Mouse (Mus musculus) spleen, postnatal 4 days (tissue): ENCODE measurements around the gene Phldb1.

Experiments
- DNase-seq, 2 experiments: peaks; one replicate each; pipeline ENCODE4 v3.0.0; 2022; ENCODE audit warnings: low spot score in 2 of 2

Gene Phldb1

DNA sequence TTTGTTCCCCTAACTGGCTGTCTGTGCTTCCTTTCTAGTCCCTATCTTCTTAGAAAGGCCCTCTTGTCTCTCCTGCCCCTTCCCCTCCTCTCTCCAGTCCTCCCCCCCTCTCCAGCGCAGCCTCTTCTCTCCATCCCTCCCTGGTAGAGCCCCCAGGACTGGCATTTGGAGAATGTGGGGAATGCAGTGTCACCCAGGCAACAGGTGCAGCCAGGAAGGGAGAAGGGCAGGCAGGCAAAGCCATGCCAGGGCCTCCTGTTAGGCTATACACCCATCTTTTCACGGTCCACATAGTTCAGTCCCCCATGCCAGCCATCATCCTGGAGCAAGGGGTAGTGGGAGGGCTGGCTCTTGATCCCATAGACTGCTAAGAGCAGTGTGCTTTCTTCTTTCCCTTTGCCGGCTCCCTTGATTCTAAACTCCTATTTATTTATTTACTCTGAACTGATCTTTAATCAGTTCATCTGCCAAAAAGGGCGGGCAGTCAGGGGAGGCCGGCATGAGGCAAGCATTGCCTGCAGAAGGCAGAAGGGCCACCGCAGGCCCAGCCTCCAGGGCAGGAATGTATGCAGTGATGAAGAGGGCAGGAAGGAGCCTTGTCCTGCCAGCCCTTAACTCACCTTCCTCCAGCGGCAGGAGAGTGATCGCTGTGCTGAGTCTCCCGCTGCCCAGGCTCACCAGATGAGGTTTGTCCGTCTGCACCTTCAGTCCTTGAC lies 8.4 kb downstream of the Phldb1 start:
- DNase-seq: no peak

DNA sequence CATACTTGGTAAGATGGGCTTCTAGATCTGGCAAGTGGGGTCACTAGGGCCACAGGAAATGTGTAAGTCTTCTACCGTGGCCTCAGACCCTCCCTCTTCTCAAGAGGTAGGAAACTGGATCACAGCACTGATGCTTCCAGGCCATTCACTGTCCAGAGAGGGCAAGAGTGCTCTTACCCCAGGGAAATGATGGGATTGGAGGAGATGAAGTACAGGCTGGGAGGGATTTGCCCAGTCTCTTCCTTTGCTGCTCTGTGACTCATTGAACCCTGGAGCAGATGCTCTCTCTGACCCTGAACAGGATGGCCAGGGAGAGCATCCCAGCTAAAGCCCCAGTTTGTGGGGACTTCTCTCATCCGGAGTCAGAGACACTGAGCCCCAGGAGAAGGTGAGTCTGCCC lies 10.3 kb downstream of the Phldb1 start:
- no peak for DNase-seq

DNA sequence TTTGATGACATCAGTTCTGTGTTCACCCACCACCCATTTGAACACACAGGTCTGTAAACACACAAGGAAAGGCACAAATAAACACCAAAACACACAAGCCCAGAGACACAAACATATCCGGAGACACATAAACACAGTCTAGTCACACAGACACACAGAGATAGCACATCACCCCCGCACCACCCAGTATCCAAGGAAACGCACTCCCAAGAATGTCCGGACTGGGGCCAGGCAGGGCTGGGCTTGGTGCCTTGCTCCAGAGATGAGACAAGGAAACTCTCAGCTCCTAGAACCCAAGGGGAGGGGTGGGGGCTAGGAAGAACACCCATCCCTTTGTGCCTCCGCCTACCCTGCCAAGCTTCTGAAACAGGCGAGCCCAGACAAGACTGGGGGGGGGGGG lies 10.8 kb downstream of the Phldb1 start:
- no peak for DNase-seq

DNA sequence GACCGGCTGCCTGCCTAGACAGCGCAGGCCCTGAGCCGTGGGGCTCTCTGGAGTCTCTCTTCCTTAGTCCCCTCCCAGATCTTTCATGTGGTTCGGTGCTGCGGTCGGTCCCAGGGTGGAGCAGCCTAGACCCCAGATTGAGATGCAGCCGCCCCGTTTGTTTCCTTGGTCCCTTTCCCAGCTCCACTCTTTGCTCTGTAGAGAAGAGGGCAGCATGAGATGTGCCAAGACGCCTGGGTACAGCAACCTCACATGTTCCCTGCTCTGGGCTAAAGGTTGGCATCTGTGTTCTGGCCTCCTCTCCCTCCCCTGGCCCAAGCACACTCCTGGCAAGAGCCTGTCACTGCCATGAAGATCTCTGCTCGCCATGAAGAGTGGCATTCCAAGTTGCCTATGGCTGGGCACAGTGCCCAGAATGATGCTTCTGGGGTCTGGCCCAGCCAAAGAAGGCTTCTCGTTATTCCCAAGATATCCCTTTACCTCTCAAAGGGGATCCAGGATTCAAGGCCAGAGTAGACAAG lies 11.4 kb downstream of the Phldb1 start:
- no peak for DNase-seq

DNA sequence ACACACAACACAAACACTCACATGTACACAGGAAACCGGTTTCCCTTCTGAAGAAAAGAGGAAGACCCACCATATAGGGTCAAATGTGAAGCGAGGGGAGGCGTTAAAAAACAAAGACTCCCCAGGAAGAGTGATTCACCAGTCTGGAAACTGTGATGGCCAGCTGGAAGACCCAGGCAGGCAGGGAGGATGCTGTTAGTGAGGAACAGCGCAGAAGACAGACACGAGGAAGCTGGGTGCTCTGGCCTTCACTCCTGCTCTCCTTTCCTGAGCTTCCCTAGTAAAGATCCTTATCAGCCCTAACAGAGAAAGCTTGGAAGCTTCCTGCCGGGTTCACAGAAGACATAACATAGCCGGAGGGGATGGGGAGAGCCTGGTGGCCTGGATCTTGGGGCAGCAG lies 12.0 kb downstream of the Phldb1 start:
- DNase-seq: no peak

DNA sequence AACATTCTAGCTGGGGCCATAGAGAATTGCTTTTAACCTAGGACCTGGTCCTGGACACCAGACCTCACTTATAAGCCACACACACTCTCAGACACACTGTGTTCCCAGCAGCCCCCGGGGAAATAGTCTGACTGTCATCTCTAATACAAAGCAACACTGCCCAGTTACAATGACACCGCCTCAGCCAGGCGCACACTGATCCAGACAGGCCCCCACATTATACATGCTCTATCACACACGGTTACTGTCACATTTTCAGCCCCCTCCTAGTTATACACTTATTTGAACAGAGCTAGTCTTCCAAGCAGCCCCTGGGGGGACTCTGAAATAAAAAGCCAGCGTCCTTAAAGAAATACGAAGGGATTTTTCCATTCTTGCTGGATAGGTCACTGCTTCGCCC lies 12.4 kb downstream of the Phldb1 start:
- DNase-seq: no peak

DNA sequence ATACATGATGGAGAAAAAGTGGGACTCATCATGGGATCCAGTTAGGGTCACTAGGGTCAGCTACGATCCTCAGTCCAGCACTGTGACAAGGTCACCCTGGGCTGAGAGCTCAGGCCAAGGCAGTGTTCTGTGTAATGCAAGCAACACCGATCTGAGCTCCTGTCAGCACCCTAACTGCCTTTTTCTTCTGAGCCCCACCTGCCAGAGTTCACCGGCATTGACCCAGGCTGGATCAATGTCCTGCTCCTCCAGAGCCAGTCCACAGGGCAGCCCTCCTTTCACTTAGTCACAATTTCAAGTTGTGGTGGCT lies 13.2 kb downstream of the Phldb1 start:
- no peak for DNase-seq

DNA sequence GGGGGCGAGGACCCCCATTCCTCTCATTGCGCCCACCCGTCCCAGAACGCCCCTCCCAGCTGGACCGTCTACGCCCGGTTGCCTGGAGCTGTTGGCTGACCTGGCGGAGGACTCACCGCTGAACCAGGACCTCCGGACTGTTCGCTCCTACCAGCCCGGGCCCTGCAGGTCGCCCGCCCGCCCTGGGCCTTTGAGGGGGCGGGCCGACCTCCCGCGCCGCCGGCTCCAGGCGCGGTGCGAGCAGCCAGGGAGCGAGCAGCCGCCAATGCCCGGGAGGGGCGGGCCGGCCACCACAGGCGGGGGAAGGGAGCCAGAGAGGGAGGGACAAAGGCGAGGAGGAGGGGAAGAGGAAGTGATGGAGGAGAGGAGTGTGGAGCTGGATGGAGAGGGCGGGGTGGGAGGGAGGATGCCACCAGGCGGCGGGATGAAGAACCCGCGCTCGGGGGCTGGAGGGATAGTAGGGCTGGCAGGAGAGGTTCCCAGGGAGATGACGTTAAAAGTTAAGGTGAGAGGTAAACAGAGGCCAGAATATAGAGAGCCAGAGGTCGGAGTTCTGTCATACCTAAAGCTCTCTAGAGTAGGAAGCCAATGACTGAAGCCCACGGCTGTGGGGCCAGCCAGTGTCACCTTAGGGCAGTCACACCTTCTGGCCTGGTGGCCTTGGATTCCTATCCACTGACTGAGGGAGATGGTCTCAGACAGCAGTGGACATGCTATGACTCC lies 13.7 kb downstream of the Phldb1 start:
- peak in 1 of 2 experiments; percentile 42 for DNase-seq

DNA sequence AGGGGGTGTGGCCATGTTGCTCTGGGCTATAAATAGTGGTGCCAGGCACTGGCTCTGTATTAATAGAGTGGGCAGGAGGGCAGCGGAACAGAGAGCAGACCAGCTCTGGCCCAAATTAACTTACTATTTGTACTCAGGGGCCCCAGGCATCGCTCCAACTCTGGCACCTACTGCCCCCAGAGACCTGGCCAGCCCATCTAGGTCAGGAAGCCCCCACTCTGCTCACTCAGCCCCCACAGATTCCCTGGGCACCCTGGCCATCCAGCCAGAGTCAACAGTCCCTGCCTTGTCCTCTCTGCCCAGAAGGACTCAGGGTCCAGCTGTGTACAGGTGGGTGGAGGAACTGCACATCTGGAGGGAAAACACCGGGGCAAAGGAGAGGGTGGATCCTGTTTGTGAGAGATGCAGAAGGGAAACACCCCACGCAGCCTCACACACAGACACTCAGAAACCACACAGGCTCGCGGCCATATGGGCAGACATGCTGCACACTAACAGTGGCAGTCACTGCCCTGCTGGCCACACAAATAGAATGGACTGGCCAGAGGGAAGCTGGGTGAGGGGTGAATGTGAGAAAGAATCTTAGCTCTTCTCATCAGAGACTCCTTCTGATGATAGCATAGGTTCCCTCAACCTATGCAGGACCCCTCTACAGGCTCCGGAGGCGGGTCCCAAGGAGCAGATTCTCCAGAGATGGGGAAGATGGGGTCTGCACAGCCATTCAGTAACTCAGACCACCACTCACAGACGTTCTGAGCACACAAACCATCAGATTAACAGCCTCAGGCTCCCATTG lies 14.4 kb downstream of the Phldb1 start:
- no peak for DNase-seq

DNA sequence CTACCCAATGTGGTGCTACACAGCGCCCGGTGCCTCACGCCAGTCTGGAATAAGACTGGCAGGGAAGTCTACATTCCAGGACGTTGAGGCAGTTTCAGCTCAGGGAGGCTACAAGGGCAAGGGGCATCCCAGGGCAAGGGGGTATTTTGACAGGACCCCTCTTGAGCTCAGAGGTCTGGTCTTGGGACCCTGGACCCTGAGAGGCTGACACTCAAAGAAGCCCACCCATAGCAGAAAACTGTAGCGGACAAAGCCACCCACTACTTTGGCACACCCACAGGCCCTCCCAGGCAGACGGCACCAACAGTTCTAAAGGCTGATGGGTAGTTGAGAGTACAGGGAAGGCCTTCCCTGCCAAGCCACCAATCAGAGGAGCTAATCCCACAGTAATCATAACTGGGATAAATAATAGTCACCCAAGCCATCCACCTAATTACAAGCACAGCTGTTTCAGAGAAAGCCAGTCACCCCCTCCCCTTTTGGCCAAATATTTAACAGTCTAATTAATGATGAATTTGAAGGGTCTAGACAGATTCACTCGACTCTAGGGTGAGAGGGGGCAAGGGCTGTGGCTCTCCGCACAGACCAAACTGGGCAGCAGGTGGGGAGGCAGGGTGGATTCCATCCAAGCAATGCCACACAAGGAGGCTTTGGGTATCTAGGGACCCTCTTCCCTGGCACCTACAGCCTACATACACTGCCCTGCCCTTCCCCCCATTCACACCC lies 15.2 kb downstream of the Phldb1 start:
- DNase-seq: no peak

DNA sequence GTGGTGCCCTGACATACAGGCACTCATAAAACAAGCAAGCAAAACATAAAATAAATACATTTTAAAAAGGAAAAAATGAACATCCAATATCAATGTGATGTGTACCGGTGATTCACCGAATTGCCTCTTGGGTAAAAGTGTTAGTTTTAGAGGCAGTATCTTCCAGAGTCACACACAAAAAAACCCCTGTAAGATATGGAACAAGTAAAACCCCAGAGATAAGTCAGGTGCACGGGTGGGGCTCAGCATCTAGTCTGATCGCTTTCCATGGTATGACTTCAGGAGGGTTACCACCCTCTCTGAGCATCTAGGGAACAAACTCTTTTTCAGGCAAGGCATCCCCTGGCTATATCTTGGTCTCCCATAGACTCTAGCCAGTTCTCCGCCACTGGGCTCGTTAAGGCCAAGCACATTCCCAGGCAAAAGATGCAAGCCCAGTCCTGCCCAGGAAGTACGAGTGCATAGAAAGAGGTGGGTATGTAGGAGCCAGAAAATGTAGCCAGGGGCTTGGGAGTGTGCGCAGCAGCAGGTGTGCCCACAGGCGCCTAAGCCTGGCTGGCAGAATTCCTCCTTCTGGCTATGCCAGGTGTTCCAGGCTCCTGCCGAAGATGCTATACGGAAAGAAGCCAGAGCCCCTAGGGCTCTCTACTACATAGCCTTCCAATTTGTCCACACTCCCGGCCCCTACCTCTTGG lies 15.9 kb downstream of the Phldb1 start:
- no peak for DNase-seq

DNA sequence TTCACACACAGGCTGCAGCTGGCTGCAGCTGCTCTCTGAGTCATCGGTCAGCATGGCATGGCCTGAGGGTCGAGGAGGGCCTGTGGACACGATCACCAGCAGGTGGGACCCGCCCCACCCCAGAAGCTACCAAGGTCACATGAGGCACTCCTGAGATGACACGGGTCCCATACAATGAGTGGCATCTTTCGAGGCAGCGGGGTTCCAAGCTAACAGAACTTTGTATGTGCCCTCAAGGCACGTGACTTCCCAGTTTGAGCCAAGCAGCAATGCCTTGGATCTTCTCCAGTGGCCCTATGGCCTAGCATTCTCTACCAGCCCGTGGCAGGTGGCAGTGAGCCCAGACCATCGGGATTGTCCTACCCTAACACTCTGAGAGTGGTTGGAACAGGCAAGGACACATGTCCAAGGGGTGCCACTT lies 17.2 kb downstream of the Phldb1 start:
- DNase-seq: no peak

DNA sequence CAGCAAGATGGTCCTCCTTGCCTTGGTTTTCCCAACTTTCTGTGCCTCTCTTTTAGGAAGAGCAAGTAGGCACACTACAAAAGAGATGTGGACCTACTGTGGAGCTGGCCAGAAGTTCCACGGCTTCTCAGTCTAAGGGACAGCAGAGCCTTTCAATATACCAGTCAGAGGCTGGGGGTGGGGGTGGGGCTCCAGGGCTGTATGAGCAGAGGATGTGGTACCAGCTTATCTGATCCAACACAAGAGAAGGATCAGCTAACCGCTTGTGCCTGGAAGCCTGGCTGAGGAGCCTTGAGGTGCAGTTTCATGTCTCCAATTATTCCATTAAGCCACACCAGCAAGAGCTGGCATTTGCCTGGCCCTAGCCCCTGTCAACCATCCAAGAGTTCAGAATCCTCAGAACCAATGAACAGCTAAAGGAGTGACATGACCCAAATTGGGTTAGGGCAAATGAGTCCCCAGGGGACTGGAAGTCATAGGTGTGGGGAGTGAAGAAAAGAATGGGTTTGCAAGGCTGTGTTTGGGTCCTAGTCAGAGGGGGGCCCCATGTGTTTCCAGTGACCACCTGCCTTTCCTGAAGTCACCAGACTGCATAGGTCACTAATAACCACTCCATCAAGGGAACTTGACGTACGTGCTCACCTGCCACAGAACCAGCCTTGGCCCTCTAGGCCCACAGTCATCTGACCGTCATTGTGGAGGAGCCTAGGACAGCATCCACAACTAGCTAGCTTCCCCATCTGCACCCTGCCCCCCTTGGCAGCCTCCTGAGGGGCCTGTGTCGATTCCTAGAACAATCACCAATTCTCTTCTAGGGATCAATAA lies 17.8 kb downstream of the Phldb1 start:
- no peak for DNase-seq

DNA sequence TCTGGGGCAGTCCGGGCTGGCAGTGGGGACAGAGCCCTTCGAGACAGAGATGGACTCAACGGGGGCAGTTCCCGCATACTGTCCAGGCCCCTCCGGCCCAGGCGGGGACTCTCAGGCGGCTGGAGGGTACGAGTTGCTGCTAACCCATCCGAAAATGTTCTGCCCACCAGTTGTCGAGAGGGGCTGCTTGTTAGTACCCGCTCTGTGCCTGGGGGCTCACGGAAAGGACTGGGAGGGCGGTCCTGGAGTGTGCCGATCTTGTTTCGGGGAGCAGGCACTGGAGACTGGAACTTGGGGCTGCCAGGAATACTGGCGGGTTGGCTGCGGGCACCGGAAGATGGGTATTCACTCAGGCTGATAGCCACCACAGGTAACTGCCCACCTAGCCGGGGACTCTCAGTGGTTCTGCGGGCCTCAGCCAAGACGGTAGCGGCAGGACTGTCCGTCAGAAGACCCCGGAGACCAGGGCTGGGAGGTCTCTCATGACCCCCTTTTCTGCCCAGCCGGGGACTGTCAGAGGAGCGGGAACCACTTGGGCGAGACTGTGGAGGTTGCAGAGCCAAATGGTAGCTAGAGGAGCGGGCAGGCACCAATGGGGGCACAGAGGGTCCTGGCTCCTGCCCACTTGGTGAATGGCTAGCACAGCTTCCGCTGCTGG lies 19.2 kb downstream of the Phldb1 start:
- no peak for DNase-seq

DNA sequence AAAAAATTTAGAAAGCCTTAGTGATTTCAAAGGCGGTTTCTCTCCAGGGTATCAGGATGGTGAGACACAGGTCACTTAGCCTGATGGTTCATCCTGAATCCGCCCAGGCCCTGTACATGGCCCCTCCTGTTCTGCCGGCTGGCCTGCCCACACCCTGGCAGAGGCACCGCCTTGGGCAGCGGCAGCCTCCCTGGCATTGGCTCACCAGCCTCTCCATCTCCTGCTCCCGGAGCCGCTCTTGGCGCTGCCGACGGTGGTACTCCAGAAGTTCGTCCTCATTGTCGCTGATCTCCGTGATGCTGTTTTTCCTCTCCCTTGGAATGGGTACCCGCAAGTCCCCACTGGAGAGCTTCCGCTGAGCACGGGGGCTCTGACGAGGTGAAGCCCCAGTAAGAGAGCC lies 19.9 kb downstream of the Phldb1 start:
- no peak for DNase-seq

DNA sequence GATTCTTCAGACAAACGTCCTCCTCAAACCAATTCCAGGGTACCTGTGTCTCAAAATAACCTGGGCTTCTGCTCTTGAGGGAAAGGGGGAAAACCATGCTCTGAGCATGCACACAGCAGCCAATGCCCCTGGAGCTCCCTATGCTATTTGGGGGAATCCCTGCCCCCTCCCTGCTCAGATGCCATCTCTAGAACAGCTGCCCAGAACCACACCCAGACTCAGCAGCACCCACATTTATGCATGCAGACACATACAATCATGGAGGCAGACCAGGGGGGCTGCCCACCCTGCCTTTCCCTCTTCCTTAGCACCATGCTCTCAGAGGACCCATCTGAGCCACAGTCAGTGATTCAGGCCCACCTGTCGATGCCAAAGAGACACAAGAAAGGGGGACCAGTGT lies 21.4 kb downstream of the Phldb1 start:
- DNase-seq: no peak

DNA sequence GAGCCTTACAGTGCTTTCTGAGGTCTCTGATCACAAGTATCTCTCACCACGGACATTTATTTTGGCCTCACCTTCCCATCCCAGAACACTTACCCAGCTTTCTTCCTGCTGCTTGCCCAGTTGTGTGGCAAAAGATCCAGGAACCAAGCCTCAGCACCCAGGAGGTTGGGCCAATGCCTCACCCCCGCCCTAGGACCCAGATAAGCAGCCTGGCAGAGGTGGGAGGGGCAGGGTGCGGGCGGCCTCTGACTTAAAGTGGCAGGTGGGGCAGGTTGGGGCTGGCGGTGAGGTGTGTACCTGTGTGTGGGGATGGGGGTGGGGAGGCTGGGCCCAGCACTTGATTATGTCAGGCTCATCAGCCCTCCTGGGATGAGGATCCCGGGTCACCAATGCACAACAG lies 21.9 kb downstream of the Phldb1 start:
- DNase-seq: no peak

DNA sequence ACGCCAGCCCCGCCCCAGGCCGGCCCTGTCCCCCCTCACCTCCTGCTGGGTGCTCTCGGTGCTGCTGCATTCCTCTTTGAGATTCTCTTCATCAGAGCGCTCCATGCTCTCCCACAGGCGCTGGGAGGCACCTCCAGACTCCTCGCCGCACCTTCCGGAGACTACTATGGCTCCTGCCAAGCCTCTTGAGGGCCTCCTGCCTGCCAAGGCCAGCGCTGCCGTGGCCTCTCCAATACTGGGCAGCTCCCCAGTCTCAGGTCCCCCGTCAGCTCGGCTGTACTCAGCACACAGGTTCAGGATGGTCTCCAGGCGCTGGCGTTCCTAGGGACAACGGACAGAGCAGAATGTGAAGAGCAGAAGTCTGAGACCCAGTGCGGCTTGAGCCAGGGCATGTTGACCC lies 23.4 kb downstream of the Phldb1 start:
- DNase-seq: no peak

DNA sequence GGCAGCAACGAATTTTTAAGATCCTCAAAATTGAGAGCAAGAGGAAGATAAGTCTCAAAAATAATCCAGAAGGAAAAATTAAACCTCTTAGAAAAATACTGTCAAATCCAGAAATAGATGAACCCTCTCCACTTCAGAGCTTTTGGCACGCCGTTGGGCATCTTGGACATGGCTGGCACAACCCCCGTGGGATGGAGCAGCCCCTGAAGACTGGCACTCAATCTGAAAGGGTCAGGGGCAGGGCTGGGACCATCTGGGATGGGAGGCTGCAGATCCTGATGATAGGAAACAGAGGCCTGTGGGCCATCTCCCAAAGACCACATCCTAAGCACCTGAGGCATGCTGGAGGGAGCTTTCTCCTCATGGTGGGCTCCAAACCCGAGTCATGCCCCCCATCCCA lies 24.8 kb downstream of the Phldb1 start:
- DNase-seq: no peak

DNA sequence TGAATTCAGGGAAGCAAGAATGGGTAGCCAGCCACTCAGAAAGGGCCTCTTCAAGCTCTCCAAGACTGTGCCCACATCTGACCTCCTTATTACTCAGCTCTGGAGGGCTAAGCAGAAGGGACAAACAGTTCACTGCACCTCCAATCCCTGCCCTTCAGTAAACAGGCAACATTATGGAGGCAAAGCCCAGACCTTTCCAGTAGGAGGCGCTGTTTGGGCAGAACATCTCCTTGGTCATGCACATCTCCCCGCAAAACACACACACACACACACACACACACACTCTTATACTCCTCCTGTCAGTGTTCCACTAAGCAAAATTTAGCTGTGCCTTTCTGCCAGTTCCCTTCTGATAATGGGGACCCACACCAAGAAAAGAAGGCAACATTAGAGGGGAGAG lies 25.4 kb downstream of the Phldb1 start:
- no peak for DNase-seq
